Comparison of ENCODE assay signal across 12 mouse cellular contexts in the genomic region with DNA sequence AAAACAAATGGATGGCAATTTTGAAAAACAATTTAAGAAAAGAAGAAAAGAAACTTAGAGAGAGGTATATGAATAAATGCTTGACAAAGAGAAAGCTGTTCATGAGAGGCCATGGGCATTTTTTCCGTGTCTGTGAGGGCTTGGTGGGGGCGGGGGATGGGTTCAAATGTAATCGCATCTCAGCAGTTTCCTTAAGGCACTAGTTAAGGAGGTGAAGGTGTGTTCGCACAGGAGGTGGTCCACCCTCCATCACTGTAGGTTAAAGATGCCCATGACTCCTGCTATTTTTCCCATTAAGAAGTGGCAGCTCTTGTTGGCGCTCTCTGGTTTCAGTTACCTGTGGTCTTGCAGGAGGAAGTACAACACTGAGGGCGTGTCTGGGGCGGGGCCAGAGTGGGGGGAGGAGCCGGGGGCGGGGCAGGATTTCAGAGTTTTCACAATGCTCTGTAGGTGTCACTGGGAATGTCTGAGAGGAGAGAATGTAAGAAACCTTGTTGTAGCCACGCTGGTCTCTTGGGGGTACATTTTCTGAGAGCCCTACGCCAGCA.
DNase-seq lines count a peak whose midpoint lies in the region; ATAC-seq and TF ChIP-seq lines count a peak whose summit lies in the region.
"Had no signal": no experiment of that assay in that cellular context is flagged by ENCODE, and none has a peak within 500 bp of the region (broad histone marks: within the 10 kb centered on the region; RNA-seq: fewer than 3 reads in every experiment).

No protein-coding gene starts in this region.

- H3K9me3 ChIP-seq in intestine, postnatal 0 days (ENCODE audit: control insufficient read depth), result no peaks in the 10 kb centered on the region
- H3K9me3 ChIP-seq: embryonic facial prominence, embryonic 15.5 days had no signal

- WGBS in intestine, postnatal 0 days, result 59% methylated on average over 11 of the region's 11 CpGs

- no peaks in the 10 kb centered on the region for H3K27me3 ChIP-seq in intestine, postnatal 0 days (replicated peaks; ENCODE audit: control insufficient read depth, insufficient read depth, low read length)
- H3K27me3 ChIP-seq: embryonic facial prominence, embryonic 15.5 days; Patski had no signal

- peak; percentile 58 for ATAC-seq in CD4-positive, CD25-positive, alpha-beta regulatory T cell, adult 4 months
- ATAC-seq in intestine, postnatal 0 days, result peak; percentile 43; the same call in 1 of the 2 replicates
- ATAC-seq in neutrophil, adult 5-6 weeks (ENCODE audit: extremely low read depth, insufficient number of reproducible peaks, low FRiP score, poor library complexity, severe bottlenecking), result 0 out of 2 replicates have a peak, but pooled peaks have one; percentile 33
- ATAC-seq in erythroblast, adult 5-6 weeks (replicated peaks; ENCODE audit: low FRiP score, poor library complexity, severe bottlenecking), result no peak
- ATAC-seq: Patski had no signal

- H3K4me2 ChIP-seq in intestine, postnatal 0 days (replicated peaks; ENCODE audit: low read depth), result 0 out of 2 replicates have a peak overlapping the region, but pooled peaks have one; percentile 1
- H3K4me2 ChIP-seq: embryonic facial prominence, embryonic 15.5 days; lung, embryonic 14.5 days had no signal

- H3K27ac ChIP-seq in intestine, postnatal 0 days (ENCODE audit: low read depth, low read length), result no peak overlapping the region
- H3K27ac ChIP-seq in gastrocnemius, adult 2 months, result no peak overlapping the region
- H3K27ac ChIP-seq: embryonic facial prominence, embryonic 15.5 days; left cerebral cortex, adult 2 months had no signal

- H3K4me1 ChIP-seq in intestine, postnatal 0 days (replicated peaks; ENCODE audit: control insufficient read depth, insufficient read depth, low read length), result no peaks in the 10 kb centered on the region
- H3K4me1 ChIP-seq: embryonic facial prominence, embryonic 15.5 days had no signal

- no peak for TF ChIP-seq CTCF in intestine, postnatal 0 days (IDR thresholded peaks at IDR 0.05; ENCODE audit: low read depth)
- no peak for TF ChIP-seq CTCF in gastrocnemius, adult 2 months (IDR thresholded peaks at IDR 0.05)

- no peak overlapping the region for H3K9ac ChIP-seq in intestine, postnatal 0 days (ENCODE audit: low read depth, low read length)
- H3K9ac ChIP-seq: embryonic facial prominence, embryonic 15.5 days; lung, embryonic 14.5 days had no signal

- no peak overlapping the region for H3K4me3 ChIP-seq in intestine, postnatal 0 days (ENCODE audit: low read depth, low read length)
- H3K4me3 ChIP-seq in gastrocnemius, adult 2 months, result no peak overlapping the region
- H3K4me3 ChIP-seq: embryonic facial prominence, embryonic 15.5 days; left cerebral cortex, adult 2 months had no signal

- peak; percentile 34 to 46 for DNase-seq in B cell, adult 2 months
- no peak for DNase-seq in gastrocnemius, adult 2 months
- no peak for DNase-seq in heart, postnatal 25 days (ENCODE audit: low spot score)
- DNase-seq: cerebellum, adult 9-10 months had no signal

- intact Hi-C loops in gastrocnemius, adult 2 months (cut with DNase I), result no loop called here
- intact Hi-C loops in heart, postnatal 25 days (cut with DNase I), result no loop called here

- H3K36me3 ChIP-seq in intestine, postnatal 0 days (ENCODE audit: control insufficient read depth, insufficient read depth), result no peaks in the 10 kb centered on the region
- H3K36me3 ChIP-seq: embryonic facial prominence, embryonic 15.5 days had no signal

Comparison
In these comparisons a context has a peak if more than half of its experiments do, and no peak if none do; other contexts are left out.
1. DNase-seq: peak in B cell, adult 2 months (2 of 2); none in gastrocnemius, adult 2 months (single experiment) and heart, postnatal 25 days (single experiment).